Mouse (Mus musculus) WW6 (cell line): Measurements from ENCODE around the gene Trim80.
"Not testable (repeated sequence)": the region's sequence is repeated elsewhere in the genome, so short reads cannot be mapped to it uniquely, and the experiment has no call there.

Experiments
- DNase-seq: peaks from one replicate; pipeline ENCODE4 v3.0.0-alpha.2; 2013; ENCODE audit warnings: low read depth, low spot score

Trim80 gene

DNA sequence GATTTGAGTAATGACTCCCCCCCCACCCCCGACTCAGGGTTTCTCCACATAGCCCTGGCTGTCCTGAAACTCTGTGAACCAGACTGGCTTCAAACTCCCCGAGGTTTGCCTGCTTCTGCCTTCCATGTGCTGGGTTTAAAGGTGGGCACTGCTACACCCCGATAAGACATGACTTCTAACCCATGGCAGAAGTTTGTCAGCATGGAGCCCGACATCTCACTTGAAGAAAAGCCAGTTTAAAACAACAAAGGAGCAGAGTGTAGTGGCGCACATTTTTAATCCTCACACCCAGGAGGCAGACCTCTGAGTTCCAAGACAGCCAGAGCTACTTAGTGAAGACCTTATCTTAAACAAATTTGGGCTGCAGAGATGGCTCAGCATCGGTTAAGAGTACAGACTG lies 52.0 kb downstream of the Trim80 start:
- no peak for DNase-seq

- not testable (repeated sequence) for DNase-seq
Measured at GRCm38 (mm10) chr11:115496559-115496958, 56.2 kb downstream of the Trim80 start.
